Mouse (Mus musculus) cerebellum, adult 11 months (tissue): Measurements from ENCODE around the gene Sap30.

Experiments used
- DNase-seq: peaks from one replicate; pipeline ENCODE4 v3.0.0; 2022

Gene Sap30

DNA sequence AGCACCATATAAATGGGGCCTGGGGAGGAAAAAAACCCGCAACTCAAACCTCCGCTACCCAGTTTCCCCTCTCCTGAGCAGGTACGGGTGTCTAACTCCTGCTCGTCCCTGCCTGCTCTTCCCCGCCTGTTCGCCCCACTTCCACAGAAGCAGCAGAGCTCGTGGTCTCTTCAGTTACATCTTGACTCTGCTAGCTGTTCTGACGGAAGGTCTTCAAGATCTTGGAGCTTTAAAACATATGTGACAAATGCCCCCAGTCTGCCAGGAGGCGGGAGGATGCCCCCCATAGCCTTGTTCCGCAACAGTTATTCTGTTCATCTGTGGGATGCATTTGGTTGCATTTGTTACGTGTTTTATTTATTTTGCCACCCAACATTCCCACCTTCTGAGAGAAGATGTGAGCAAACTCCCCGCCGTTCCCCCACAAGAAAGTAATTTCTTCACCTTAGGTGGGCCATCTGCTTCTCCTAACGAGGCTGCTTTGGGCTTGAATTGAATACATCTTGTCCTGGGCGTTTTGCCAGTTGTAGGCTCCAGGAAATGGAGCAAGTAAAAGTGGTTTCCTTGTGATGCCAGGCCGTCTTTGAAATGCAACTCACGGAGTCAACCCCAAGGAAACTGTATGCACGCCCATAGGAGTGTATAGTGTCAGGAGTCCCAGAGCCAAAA is 51.8 kb downstream of the Sap30 start:
- peak; percentile 64 for DNase-seq

- DNase-seq, result no peak
Measured at GRCm38 (mm10) chr8:57432802-57433201, 54.9 kb downstream of the Sap30 start.
